Mouse (Mus musculus): ENCODE results near the gene Csf2rb2.

GRCm38 (mm10) chr15:78354958-78355357 lies 49.4 kb upstream of the Csf2rb2 start:
- TF ChIP-seq POLR2A (IDR thresholded peaks at IDR 0.05; ENCODE audit: borderline replicate concordance, extremely low read depth, insufficient read depth, insufficient read length, poor library complexity, severe bottlenecking) (no peak), CTCF (IDR thresholded peaks at IDR 0.05; ENCODE audit: borderline replicate concordance, extremely low read depth, insufficient read depth, insufficient read length) (peak; percentile 50; the same call in 1 of the 2 replicates)
